Mouse (Mus musculus) adipocyte (in vitro differentiated cells): ENCODE results near the gene Prkar2a.
A peak's percentile ranks its signal among the peaks of the same experiment; 100 is the strongest.

Experiments
- DNase-seq: peaks from one replicate; pipeline ENCODE4 v3.0.0-alpha.2; 2016; ENCODE audit warnings: low spot score

Prkar2a gene

DNA sequence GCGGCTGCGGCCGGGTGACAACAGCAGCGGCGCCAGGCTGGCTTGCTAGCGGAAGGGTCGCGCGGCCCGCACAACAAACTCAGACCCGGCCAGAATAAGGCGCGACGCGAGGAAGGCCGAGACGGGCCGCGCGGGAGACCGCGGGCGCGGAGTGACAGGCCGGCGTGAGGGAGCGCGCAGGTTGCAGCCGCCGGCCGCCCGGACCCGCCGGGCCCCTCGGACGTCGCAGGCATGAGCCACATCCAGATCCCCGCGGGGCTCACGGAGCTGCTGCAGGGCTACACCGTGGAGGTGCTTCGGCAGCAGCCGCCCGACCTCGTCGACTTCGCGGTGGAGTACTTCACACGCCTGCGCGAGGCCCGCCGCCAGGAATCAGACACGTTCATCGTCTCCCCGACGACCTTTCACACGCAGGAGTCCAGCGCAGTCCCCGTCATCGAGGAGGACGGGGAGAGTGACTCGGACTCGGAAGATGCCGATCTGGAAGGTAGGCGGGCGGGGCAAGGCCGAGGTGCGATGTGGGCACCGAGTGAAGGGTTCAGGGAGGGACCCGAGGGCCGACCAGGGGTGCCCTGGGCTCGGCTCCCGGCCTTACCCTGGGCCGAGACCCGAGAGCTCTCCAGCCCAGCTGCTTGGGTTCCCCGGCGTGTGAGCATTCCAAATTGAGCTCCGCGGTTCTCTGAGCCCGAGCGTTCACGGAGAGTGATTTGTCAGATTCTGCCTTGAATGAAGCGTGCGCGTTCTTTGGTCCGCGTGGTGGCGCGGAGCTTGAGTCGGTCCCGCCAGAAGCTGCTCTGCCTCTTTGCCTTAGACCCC, 3.3 kb downstream of the Prkar2a start:
- DNase-seq, result peak; percentile 59

DNA sequence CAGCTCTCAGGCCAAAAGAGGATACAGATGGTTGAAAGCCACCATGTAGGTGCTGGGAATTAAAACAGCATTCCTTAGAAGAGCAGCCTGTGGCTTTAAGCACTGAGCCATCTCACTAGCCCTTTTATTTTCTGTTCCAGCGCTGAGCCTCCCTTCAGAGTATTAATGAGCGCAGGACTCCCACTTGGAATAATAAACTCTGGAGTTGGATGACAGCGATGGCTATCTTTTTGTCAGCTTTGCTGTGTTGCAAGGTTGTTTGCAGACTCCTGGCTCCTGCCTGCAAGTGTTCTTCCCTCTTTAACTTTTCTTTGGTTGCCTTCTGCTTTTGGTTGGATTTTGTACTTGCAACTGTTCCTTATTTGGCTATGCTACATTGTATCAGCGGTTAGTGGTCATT, 4.8 kb downstream of the Prkar2a start:
- DNase-seq, result no peak

DNA sequence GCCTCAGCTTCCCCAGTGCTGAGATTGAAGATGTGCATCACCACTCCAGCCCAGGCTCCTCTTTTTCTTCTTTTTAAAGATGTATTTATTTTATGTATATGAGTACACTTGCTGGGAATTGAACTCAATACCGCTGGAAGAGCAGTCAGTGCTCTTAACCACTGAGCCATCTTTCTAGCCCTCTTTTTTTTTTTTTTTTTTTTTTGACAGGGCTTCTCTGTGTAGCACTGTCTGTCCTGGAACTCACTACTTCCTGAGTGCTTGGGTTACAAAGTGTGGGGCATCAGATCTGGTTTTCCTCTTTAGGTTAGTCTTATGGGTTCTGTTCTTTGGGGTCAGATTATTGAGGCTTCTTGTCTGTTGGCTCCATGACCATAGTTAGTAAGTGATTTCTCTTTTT, 5.4 kb downstream of the Prkar2a start:
- DNase-seq, result no peak

DNA sequence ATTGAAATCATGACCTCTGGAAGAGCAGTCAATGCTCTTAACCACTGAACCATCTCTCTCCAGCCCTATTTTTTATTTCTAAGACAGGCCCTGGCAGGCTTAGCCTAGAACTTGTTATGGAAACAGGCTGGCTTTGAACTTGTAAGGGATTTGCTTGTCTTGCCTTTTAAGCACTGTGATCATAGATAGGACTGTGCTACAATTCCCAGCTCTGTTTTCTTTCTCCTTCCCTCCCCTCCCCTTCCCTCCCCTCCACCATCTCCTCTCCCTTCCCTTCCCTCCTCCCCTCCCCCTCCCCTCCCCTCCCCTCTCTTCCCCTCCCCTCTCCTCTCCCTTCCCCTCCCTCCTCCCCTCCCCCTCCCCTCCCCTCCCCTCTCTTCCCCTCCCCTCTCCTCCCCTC, 13.4 kb downstream of the Prkar2a start:
- no peak for DNase-seq

DNA sequence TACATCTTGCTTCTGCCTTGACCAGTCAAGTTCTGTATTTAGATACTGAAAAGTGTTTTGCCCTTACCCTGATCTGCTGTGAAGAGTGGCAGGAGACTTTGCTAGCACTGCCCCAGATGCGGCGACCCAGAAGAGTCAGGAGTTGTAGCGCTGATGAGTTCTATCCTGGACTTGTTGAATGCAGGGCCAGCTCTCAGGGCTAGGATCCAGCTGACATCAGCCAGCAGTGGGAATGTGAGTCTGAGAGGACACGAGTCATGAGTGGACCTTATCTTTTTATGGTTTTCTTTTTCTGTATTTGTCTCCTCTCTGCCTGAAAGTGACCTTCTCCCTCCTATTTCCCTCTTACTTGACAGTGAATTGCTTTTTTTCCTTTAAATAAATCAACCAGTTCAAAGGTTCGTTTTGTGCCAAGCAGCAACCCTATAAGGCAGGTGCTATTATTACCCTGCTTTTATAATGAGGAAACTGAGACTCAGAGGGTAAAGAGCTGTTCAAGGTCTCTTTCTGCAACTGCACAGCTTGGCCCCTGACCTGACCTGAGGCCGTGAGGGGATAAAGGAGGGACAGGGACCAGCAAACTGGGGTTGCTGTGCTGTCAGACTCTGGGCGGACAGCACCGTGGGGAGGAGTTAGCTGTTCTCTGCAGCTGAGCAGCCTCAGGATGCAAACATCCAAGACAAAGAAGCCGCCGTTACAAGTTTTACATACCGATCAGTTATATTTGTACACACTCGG, 14.4 kb downstream of the Prkar2a start:
- DNase-seq, result no peak

DNA sequence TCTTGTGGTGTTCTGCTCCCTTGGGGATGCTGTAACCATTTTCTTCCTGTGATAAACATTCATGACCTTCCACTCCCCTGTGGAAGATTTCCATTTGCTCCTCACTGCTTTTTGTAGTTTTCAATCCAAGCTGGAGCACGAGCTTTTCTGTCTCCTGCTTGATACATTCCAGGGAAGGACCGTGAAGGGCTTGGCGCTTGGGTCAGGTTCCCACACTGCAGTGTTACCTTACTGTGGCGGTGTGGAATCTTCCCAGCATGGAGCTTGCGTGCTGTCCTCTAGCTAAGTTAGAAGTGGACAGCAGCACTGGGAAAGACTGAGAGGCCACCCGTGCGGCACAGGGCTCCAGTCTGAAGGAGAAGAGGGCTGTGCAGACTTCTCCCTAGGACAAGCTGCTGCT, 15.5 kb downstream of the Prkar2a start:
- DNase-seq, result peak; percentile 34

DNA sequence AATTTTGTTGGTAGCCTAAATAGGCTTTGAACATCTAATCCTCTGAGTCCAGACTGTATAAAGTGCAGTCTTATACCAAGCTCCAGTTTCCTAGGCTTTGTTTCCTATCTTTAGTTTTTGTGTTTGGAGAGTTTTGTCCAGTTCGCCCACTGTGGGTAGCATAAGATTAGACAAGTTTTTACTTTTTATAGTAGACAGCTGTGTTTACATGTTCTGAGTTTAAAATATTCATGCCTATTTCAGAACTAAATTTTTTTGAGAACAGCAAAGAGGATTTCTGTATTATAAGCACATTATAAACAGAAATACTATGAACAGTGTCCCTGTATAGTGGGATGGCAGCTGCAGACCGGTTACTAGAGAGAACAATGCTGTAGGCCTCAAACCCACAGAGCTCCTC, 18.1 kb downstream of the Prkar2a start:
- DNase-seq, result no peak

DNA sequence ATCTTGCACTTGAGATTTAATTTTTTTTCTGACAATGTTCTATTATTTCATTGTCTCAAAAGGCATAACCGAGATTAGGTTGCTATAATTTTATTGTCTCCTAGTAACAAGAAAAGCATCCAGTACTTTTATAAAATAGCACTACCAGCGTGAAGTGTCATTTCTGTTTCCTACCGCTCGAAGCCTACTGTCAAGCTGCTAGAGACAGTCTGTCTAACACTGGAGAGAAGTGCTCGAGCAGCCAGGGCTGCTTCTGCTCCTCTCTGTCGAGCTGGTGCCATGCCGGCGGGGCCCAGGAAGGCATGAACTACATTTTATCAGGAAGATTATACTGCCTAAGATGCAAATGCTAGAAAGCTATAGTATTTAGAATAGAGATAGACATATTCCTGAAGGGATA, 19.7 kb downstream of the Prkar2a start:
- no peak for DNase-seq

DNA sequence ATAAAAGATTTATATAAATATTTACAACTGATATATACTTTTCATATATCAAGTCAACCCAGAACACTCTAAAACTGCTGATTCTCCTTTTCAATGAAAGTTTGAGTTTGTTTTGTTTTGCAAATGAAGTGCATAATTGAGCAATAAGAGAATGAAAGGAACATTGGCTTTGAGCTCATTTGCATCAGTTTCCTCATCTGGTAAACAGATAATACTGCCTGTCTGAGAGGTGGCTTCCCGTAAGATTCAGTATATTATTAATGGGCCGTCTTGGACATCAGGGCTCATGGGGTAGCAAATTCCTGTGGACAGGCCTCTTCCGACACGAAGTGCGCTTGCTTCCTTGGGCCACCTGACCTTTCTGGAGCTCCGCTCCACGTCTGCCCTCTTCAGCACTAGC, 21.7 kb downstream of the Prkar2a start:
- DNase-seq, result no peak

DNA sequence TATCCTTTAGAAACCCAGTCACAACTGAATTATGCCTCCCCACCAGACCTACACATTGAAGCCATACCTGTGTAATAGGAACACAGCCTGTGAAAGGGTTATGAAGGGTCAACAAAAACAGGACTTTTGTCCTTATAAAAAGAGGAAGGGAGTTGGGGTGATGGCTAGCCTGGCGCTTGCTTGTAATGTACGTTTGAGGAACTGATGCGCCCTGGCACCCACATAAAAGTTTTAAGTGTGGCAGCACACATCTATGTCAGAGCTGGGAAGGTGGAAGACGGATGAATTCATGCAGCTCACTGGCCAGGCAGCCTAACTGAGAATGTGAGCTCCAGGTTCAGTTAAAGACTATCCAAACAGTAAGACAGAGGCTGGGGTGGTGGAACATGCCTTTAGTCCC, 27.1 kb downstream of the Prkar2a start:
- no peak for DNase-seq

DNA sequence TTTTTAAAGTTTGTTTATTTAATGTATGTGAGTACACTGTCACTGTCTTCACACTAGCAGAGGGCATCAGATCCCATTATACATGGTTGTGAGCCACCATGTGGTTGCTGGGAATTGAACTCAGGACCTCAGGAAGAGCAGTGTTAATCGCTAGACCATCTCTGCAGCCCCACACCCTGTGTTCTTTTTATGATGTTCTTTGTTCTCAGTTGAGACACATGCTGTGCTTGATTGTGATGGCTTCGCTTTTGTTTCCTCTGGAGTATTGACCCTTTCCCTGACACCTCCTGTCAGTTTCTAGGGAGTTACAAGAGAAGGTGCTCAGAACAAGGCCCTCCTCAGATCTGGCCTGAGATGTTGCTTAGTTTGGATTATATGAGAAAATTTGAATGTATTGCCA, 34.6 kb downstream of the Prkar2a start:
- no peak for DNase-seq

DNA sequence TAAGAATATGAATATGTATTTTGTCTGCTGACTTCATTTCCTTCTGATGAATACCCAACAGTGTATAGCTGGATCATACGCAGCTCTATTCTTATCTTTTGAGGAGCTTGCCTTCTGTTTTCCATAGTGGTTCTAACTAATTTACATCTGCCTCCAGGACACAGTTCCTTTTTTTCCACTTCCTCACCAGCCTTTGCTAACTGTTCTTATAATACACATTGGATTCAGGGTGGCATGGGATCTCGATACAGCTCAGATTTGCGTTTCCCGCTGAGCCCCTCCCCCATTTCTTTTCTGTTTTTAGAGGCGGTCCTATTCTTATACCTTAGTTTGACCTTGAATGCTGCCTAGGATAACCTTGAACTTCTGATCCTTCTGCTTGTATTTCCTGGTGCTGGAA, 37.0 kb downstream of the Prkar2a start:
- no peak for DNase-seq

DNA sequence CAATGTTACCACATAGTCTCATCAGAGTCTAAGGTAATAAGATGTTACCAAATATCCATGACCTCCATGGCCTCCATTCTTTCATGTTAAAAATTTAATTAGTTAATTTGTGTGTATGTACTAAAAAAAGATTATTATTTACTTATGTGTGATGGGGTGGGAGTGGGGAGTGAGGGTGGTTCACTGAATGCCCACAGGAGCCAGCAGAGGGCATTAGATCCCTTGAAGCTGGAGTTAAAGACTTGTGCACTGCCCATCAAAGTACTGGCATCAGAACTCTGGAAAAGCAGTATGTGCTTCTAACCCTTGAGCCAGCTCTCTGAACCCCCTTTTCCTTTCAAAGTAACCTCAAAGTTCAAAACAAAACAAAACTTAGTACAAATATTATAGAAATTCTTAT, 39.9 kb downstream of the Prkar2a start:
- DNase-seq, result no peak

DNA sequence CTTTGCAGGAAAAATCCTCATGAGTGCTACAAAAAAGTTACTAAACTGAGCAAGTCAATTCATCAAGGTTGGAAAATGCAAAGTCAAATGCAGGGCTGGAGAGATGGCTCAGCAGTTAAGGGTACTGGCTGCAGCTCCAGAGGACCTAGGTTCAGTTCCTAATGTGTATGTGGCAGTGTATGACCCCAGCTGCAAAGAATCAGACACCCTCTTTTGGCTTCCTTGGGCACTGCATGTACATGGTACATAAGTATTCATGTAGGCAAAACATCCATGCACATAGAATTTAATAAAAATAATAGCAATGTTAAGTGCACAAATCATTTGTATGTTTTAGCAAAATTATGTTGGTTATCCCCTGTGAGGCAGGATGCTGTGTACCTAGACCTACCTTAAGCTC, 43.3 kb downstream of the Prkar2a start:
- no peak for DNase-seq

DNA sequence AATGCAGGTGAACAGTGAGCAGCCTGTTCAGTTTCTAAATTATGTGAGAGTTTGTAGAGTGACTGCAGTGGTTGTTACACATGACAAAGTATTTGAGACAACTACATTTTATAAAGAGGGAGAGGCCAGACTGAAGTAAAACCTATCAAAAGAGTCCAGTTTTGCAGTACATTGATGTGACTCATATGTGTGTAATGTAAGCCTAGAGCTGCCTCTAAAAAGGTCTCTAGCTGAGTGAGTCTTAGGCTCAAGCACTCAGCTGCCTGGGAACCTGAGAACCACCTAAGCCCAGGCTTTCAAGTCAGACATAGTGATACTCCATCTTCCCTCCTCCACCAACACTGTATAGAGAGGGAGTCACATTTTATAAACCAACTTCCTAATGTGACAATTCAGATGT, 45.5 kb downstream of the Prkar2a start:
- DNase-seq, result no peak

DNA sequence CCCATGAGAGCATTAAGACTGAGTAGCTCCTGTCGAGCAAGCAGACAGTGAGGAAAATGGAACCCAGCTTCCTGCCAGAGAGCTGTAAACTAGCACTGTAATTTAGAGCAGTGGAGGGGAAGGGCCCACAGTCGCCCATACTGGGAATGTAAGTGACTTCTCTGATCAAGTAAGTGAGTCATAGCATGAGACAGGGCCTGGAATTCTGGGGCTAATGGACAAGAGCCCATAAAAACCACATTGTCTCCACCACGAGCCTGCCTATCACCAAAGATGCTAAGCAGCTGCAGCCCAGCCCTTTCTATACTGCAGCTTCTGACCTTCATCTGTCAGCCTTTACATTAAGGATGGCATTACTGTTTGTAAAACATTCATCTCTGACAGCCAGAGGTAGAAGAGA, 50.1 kb downstream of the Prkar2a start:
- no peak for DNase-seq

DNA sequence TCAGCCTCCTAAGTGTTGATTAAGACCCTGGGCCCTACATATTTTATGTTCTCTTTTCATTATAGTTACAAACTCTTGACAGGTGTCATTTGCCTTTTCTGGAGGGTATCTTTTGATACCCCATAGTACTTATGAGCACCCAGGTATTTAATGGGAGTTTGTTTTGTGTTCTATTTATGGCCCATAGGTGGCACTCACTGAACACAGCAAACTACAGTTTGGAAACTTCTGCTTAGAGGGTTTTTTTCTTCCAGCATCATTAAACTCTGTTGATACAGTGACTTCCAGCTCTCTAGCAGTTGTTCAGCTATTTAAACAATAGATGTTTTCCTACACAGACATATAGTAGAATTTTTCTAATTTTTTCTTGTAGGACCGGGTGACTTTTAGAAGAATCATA, 50.9 kb downstream of the Prkar2a start:
- peak; percentile 19 for DNase-seq

DNA sequence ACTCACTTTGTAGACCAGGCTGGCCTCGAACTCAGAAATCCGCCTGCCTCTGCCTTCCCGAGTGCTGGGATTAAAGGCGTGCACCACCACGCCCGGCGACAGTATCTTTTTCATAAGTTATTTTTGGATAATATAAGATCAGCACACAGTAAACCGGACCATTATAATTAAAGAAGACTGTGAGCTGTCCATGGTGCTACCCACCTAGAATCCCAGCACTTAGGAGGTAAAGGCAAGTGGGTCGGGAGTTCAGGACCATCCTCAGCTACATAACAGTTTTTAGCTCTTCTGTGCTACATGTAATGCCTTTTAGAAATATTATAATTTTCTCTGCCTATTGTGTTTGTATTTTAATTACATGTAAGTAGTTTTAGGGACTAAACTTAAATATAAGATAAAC, 52.9 kb downstream of the Prkar2a start:
- DNase-seq, result no peak

DNA sequence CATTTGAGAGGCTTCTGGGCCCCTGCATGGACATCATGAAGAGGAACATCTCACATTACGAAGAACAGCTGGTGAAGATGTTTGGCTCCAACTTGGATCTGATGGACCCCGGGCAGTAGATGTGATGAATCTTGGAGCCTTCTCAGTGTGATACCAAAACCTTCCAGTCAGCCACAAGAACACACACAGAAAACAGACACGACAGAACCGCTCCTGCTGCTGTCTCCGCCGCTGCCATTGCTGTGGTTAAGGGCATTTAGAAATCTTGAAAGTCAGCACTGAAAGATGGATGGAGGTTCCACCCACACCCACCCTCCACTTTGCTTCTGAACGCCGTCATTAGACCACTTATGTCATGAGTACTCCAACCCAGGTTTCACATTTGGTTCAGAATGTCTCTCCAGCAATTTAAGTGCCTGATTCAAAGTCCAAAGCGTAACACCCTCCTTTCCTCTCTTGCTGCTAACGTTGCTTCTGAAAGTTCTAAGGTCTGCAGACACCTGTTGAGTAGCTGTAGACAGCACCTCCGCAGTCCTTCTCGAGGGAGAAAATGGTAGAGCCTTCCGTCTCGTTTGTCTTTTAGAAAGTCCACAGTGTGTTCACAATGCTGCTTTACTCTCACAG, 57.9 kb downstream of the Prkar2a start:
- DNase-seq, result no peak

DNA sequence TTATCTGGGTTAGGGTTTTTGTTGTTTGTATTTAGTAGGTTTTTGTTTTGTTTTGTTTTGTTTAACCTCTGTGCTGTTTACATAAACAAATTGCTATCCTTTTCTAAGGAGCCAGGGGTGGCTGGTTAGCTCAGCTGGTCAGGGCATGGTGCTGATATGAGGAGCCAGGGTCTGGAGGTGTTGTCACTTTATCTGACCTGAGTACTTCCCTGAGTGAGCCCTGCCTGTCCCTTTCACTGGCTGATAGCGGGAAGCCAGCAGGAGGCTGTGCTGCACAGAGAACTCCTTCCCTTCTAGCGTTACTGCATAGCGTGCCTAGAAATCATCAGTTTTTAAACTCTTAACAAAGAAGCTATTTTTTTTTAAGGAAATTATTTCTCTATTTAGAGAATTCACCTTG, 58.6 kb downstream of the Prkar2a start:
- no peak for DNase-seq

DNA sequence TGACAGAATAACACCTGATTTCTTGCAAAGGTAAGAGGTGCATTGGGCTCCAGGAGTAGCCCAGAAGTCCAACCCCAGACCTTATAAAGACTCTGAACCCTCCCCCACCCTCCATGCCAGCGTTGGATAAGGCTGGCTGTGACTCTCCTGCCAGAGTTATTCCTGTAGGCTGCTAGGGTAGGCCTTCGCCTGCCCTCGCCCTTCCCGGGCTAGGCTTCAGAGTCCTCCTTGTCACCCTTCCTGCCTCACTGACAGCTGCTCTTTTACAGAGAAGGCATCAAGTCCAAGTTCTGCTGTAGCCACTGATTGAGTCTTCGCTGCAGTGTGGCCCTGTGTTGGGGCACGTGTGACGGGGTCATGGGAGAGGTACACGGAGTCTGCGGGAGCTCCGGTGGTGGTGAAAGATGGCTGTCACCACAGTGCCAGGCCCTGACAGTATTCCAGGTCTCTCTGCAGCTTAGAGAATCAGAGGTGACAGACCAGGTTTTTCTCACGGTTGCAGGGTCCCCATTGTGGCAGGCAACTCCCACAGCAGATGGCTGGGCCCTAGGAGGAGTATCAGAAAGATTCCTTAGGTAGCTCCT, 59.6 kb downstream of the Prkar2a start:
- no peak for DNase-seq

DNA sequence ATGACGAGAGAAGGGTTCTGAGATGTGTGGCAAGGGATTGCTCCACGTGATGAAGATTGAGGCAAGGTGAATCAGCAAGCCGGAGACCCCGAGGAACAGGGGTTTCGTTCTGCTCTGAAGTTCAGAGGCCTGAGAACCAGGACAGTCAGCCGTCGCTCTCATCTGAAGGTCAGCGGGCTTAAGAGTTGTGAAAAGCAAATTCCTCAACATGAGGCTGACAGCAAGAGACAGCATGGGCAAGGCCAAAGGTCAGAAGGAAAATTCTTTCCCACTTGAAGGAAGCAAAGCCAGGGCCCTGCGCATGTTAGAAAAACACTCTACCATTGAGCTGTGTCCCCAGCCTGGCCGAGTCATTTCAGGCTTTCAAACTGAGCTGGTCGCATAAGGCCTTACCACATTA, 61.5 kb downstream of the Prkar2a start:
- no peak for DNase-seq
